Comparison of ENCODE assay signal across 8 mouse cellular contexts in the genomic region with DNA sequence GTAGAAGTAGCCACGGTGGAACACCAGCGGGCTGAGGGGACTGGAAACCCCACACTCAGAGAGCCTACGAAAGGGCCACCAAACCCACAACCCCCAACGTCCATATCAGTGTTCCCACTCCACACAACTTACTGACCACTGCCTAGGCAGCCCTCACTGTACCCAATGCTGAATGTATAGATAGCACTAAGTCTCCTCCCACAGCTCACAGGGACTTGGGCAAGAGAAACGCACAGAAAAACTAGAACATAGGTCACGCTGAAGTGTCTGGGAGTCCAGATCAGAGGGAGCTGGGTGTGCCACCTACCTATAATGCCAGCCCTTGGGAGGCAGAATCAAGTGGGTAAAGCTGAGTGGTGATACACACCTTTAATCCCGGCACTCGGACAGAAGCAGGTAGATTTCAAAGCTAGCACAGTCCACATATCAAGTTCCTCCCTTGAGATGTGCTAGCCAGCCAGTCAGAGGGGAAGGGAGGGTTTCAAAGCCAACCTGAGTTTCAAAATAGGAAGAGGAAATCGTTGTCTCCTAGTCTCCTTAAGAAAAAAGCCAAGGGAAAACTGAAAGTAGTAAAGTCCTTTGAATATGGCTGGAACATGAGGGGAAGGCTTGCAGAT. TPM values are rescaled to one million over a fixed set of nuclear protein-coding genes. Genes with fewer than 3 reads are reported as not detected.
A peak's percentile ranks its signal among the peaks of the same experiment; 100 is the strongest.
DNase-seq lines count a peak whose midpoint lies in the region; ATAC-seq and TF ChIP-seq lines count a peak whose summit lies in the region.

No protein-coding gene starts in this region.

- no peaks in the 10 kb centered on the region for H3K9me3 ChIP-seq in kidney, embryonic 14.5 days (ENCODE audit: control insufficient read depth, low read length)
- no peaks in the 10 kb centered on the region for H3K9me3 ChIP-seq in forebrain, embryonic 14.5 days (replicated peaks; ENCODE audit: control insufficient read depth, low read length)

- 80% methylated on average over 9 of the region's 9 CpGs for WGBS in kidney, embryonic 14.5 days
- 67% methylated on average over 9 of the region's 9 CpGs for WGBS in kidney, adult 2 months
- 89% methylated on average over 9 of the region's 9 CpGs for WGBS in forebrain, embryonic 14.5 days

- no peak overlapping the region for H3ac ChIP-seq in myocyte (ENCODE audit: control insufficient read depth, insufficient read length)

- no peak for TF ChIP-seq CTCF in kidney, adult 2 months (conservative IDR thresholded peaks at IDR 0.05; ENCODE audit: insufficient read depth, insufficient read length, low read depth, low read length)

- TF ChIP-seq POLR2A in kidney, adult 2 months (IDR thresholded peaks at IDR 0.05; ENCODE audit: low read depth, low read length), result no peak
- no peak for TF ChIP-seq POLR2A in myocyte (IDR thresholded peaks at IDR 0.05; ENCODE audit: insufficient read length, low read depth)

- H3K4me3 ChIP-seq in kidney, embryonic 14.5 days (ENCODE audit: low read length), result peak overlapping the region; percentile 57
- no peak overlapping the region for H3K4me3 ChIP-seq in kidney, adult 2 months (ENCODE audit: insufficient read depth, low read depth, low read length)
- peak overlapping the region; percentile 86; the same call in 1 of the 2 replicates for H3K4me3 ChIP-seq in forebrain, embryonic 14.5 days (ENCODE audit: low read depth, low read length)
- H3K4me3 ChIP-seq in myocyte, result peak overlapping the region; percentile 52

- ATAC-seq in kidney, embryonic 14.5 days (ENCODE audit: low FRiP score, low TSS enrichment), result no peak
- no peak for ATAC-seq in forebrain, embryonic 14.5 days

- H3K4me2 ChIP-seq in kidney, embryonic 14.5 days (replicated peaks; ENCODE audit: low read depth, low read length), result peak overlapping the region; percentile 73
- H3K4me2 ChIP-seq in forebrain, embryonic 14.5 days (ENCODE audit: low read length), result peak overlapping the region; percentile 86
- peak overlapping the region; percentile 83 for H3K4me2 ChIP-seq in myocyte (ENCODE audit: low read depth)

- 0 out of 2 replicates have a peak overlapping the region, but pooled peaks have one; percentile 66 for H3K9ac ChIP-seq in kidney, embryonic 14.5 days (ENCODE audit: low read depth, low read length)
- no peak overlapping the region; the same call in 1 of the 2 replicates for H3K9ac ChIP-seq in forebrain, embryonic 14.5 days (ENCODE audit: low read length)

- H3K4me1 ChIP-seq in kidney, embryonic 14.5 days (ENCODE audit: control insufficient read depth, insufficient read depth, low read length), result peaks cover 25% of the 10 kb centered on the region
- peaks cover 5% of the 10 kb centered on the region for H3K4me1 ChIP-seq in kidney, adult 2 months (ENCODE audit: control insufficient read depth, insufficient read depth, low read length)
- peaks cover 16% of the 10 kb centered on the region for H3K4me1 ChIP-seq in forebrain, embryonic 14.5 days (ENCODE audit: control insufficient read depth, insufficient read depth, low read length)

- H3K27me3 ChIP-seq in kidney, embryonic 14.5 days (ENCODE audit: control insufficient read depth, insufficient read depth, low read length), result no peaks in the 10 kb centered on the region
- H3K27me3 ChIP-seq in kidney, adult 2 months (replicated peaks; ENCODE audit: control insufficient read depth, insufficient read depth, low read length), result no peaks in the 10 kb centered on the region
- H3K27me3 ChIP-seq in forebrain, embryonic 14.5 days (replicated peaks; ENCODE audit: control insufficient read depth, insufficient read depth, low read length), result no peaks in the 10 kb centered on the region
- H3K27me3 ChIP-seq in myocyte (ENCODE audit: control insufficient read depth, insufficient read depth, insufficient read length), result no peaks in the 10 kb centered on the region

- DNase-seq in kidney, adult 2 months, result no peak
- no peak for DNase-seq in forebrain, embryonic 14.5 days (ENCODE audit: low spot score)
- peak; percentile 67 for DNase-seq in liver
- no peak for DNase-seq in cerebellum, adult 11-12 months
- no peak for DNase-seq in testis, postnatal 14 days (ENCODE audit: low spot score)
- DNase-seq in layer of hippocampus, postnatal 36 days, result no peak

- peaks cover 27% of the 10 kb centered on the region for H3K79me2 ChIP-seq in myocyte (ENCODE audit: control insufficient read depth, insufficient read depth)

- no peak overlapping the region for H3K27ac ChIP-seq in kidney, embryonic 14.5 days (ENCODE audit: low read depth, low read length)
- no peak overlapping the region for H3K27ac ChIP-seq in kidney, adult 2 months (ENCODE audit: insufficient read depth, low read depth, low read length)
- no peak overlapping the region for H3K27ac ChIP-seq in forebrain, embryonic 14.5 days (ENCODE audit: low read depth, low read length)

- no peaks in the 10 kb centered on the region; the same call in 1 of the 2 replicates for H3K36me3 ChIP-seq in kidney, embryonic 14.5 days (ENCODE audit: control insufficient read depth, insufficient read depth, low read length)
- no peaks in the 10 kb centered on the region for H3K36me3 ChIP-seq in kidney, adult 2 months (ENCODE audit: control insufficient read depth, insufficient read depth, low read length)
- 0 out of 2 replicates have a peak, but pooled peaks cover 4% of the 10 kb centered on the region for H3K36me3 ChIP-seq in forebrain, embryonic 14.5 days (ENCODE audit: control insufficient read depth, insufficient read depth, low read length)
- H3K36me3 ChIP-seq in myocyte (ENCODE audit: control insufficient read depth, insufficient read depth), result no peaks in the 10 kb centered on the region

TF ChIP-seq in myocyte, 11 proteins besides CTCF, POLR2A, EP300 and RAD21:
- TF ChIP-seq POLR2AphosphoS2 (IDR thresholded peaks at IDR 0.05; ENCODE audit: insufficient read length, low read depth) (no peak), MAX (IDR thresholded peaks at IDR 0.05; ENCODE audit: low read depth) (no peak), SRF (IDR thresholded peaks at IDR 0.05; ENCODE audit: control insufficient read depth, insufficient read length, low read depth) (no peak), MYOG (IDR thresholded peaks at IDR 0.05; ENCODE audit: control insufficient read depth in 1 of 3, insufficient read depth in 1 of 3, insufficient read length in 2 of 3, low read depth in 2 of 3) (no peak), TCF12 (IDR thresholded peaks at IDR 0.05; ENCODE audit: insufficient read depth, poor library complexity, severe bottlenecking) (no peak)

RNA-seq across cellular contexts. Expression of a gene that starts 1.9 kb away (rescaled TPM):
- polyA plus RNA-seq in kidney, embryonic 14.5 days (2014; fragmentation: Nextera tagmentation; extraction: Ambion mirVana), result 3.2 and 5.5 TPM in 2 replicates
- polyA plus RNA-seq in kidney, adult 2 months (2012; rRNA removed), result 10.2 and 15.0 TPM in 2 replicates
- 2.5 and 2.6 TPM in 2 replicates for polyA plus RNA-seq in forebrain, embryonic 14.5 days (2014; fragmentation: Nextera tagmentation; extraction: Ambion mirVana)
- 11.6 TPM for polyA plus RNA-seq in myocyte (2012; fragmentation: generic; extraction: Trizol)
- 10 to 100 TPM; 11.7 to 13.0 TPM for total RNA-seq in layer of hippocampus, postnatal 36 days (2021)

RNA-seq across cellular contexts. Expression of a gene that starts 54.2 kb away (rescaled TPM):
- polyA plus RNA-seq in kidney, embryonic 14.5 days (2014; fragmentation: Nextera tagmentation; extraction: Ambion mirVana), result 5.2 and 9.8 TPM in 2 replicates
- 14.4 TPM in 2 replicates for polyA plus RNA-seq in kidney, adult 2 months (2012; rRNA removed)
- 9.4 and 10.7 TPM in 2 replicates for polyA plus RNA-seq in forebrain, embryonic 14.5 days (2014; fragmentation: Nextera tagmentation; extraction: Ambion mirVana)
- 3.3 TPM for polyA plus RNA-seq in myocyte (2012; fragmentation: generic; extraction: Trizol)
- total RNA-seq in layer of hippocampus, postnatal 36 days (2021), result 10 to 100 TPM; 22.0 to 24.8 TPM
